Mouse (Mus musculus) liver, embryonic 13.5 days (tissue): ENCODE data around the gene Clcn6. TPM values are rescaled to one million over a fixed set of nuclear protein-coding genes. Genes with fewer than 3 reads are reported as not detected.

Experiments
- ATAC-seq: fragments of 200-750 bp; cut with Nextera tagmentation; 2 replicates; pipeline ENCODE4 v1.8.0; 2017; ENCODE audit warnings: low read depth, mild to moderate bottlenecking, moderate number of reproducible peaks, moderate library complexity
- DNase-seq: peaks from one replicate; pipeline ENCODE4 v3.0.0; 2022
- H3K27ac ChIP-seq: fragments of 300-500 bp; sonication (generic); 2 replicates; pipeline ENCODE4 v1.5.1; 2015; ENCODE audit warnings: moderate library complexity, mild to moderate bottlenecking, inconsistent platforms
- H3K27me3 ChIP-seq: fragments of 300-500 bp; sonication (generic); 2 replicates; pipeline ENCODE4 v1.6.1; 2015; ENCODE audit warnings: mild to moderate bottlenecking, inconsistent platforms
- H3K36me3 ChIP-seq: fragments of 300-500 bp; sonication (generic); 2 replicates; pipeline ENCODE4 v1.6.1; 2015; ENCODE audit warnings: mild to moderate bottlenecking, inconsistent platforms
- H3K4me1 ChIP-seq: fragments of 300-500 bp; sonication (generic); replicated peaks from 2 replicates; pipeline ENCODE4 v1.6.1; 2015; ENCODE audit warnings: inconsistent platforms
- H3K4me2 ChIP-seq: fragments of 300-500 bp; sonication (generic); 2 replicates; pipeline ENCODE4 v1.6.1; 2015; ENCODE audit warnings: inconsistent platforms, mild to moderate bottlenecking, moderate library complexity
- H3K4me3 ChIP-seq: fragments of 300-500 bp; sonication (generic); replicated peaks from 2 replicates; pipeline ENCODE4 v1.5.1; 2015; ENCODE audit warnings: mild to moderate bottlenecking, inconsistent platforms
- H3K9ac ChIP-seq: fragments of 300-500 bp; sonication (generic); 2 replicates; pipeline ENCODE4 v1.6.1; 2015; ENCODE audit warnings: mild to moderate bottlenecking, inconsistent platforms
- H3K9me3 ChIP-seq: fragments of 300-500 bp; sonication (generic); replicated peaks from 2 replicates; pipeline ENCODE4 v1.6.1; 2016; ENCODE audit warnings: inconsistent platforms
- WGBS: fragments of 180-500 bp; shearing (Covaris S2); methylation state at CpG from one replicate; pipeline ENCODE4 v1.1.7; 2015; ENCODE audit not compliant: insufficient replicate concordance; 5-methylcytosine and 5-hydroxymethylcytosine counted together
- polyA plus RNA-seq: library from polyadenylated mRNA; unstranded; fragments of >200 nt; fragmentation: Nextera tagmentation; extraction: Ambion mirVana; gene quantifications from 2 replicates; pipeline ENCODE4 v1.2.1, GENCODE M21; 2015

Gene Clcn6
- polyA plus RNA-seq, 1 experiment from 2014 or later, result 1.5 TPM

DNA sequence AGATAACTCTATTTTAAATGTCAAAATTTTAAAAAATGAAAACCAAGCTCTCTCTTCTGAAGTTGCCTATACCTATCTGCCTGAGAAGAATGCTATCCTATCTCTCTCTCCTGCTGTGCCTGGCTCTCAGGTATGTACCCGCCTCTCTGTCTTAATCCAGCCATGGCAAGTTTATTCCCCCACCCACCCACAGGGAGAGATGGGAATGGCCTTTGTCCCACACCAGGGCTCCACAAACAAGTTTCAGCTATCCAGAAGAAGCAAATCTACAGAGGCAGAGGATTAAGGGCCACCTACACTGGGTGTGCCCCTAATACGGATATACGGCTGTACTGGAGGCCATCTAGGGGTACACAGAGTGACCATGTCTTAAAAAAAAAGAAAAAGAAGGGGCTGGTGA, 3.2 kb downstream of the Clcn6 start:
- no peak overlapping the region for H3K9ac ChIP-seq
- H3K27ac ChIP-seq, result no peak overlapping the region
- ATAC-seq, result no peak
- peaks cover 3% of the 10 kb centered on the region; the same call in 1 of the 2 replicates for H3K36me3 ChIP-seq
- H3K4me2 ChIP-seq, result no peak overlapping the region
- H3K27me3 ChIP-seq, result no peaks in the 10 kb centered on the region
- H3K4me1 ChIP-seq, result peaks cover 33% of the 10 kb centered on the region
- no peak for DNase-seq
- no peaks in the 10 kb centered on the region for H3K9me3 ChIP-seq
- no peak overlapping the region for H3K4me3 ChIP-seq
- 78% methylated on average over 3 of the region's 3 CpGs for WGBS

GRCm38 (mm10) chr4:148033858-148034410, 4.7 kb downstream of the Clcn6 start:
- no peak for ATAC-seq
- Histone ChIP-seq H3K4me1 (peaks cover 19% of the 10 kb centered on the region), H3K27ac (no peak overlapping the region), H3K4me2 (no peak overlapping the region), H3K27me3 (no peaks in the 10 kb centered on the region), H3K9ac (no peak overlapping the region), H3K36me3 (peaks cover 10% of the 10 kb centered on the region), H3K4me3 (no peak overlapping the region), H3K9me3 (no peaks in the 10 kb centered on the region)
- WGBS, result 55% methylated on average over 7 of the region's 7 CpGs
- DNase-seq, result no peak

DNA sequence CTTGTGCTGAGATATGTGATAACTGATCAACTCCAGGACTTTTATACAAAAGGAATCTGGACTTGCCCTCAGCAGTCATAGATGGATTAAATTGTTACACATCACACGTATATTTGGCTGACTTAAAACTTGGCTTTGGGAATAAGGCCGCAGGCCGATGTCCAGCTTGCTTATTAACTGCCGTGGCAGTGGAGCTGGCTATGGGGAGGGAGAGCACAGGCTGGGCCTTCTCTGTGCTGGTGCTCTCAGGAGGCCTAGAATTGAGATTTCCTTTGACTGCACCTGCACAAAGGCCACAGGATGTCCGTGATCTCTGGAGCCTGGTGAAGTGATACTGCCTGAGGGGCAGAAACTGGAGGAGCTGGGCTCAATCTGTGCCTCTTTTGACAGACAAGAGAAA, 8.1 kb downstream of the Clcn6 start:
- Histone ChIP-seq H3K27me3 (no peaks in the 10 kb centered on the region), H3K4me2 (no peak overlapping the region), H3K4me3 (no peak overlapping the region), H3K9me3 (no peaks in the 10 kb centered on the region), H3K27ac (no peak overlapping the region), H3K9ac (no peak overlapping the region), H3K36me3 (peaks cover 30% of the 10 kb centered on the region), H3K4me1 (peaks cover 7% of the 10 kb centered on the region)
- ATAC-seq, result no peak
- DNase-seq, result no peak
- WGBS, result 87% methylated on average over 5 of the region's 5 CpGs

GRCm38 (mm10) chr4:148029297-148029696, 9.3 kb downstream of the Clcn6 start:
- Histone ChIP-seq H3K36me3 (peaks cover 31% of the 10 kb centered on the region), H3K27me3 (no peaks in the 10 kb centered on the region), H3K27ac (no peak overlapping the region), H3K4me3 (no peak overlapping the region), H3K4me2 (no peak overlapping the region), H3K9me3 (no peaks in the 10 kb centered on the region), H3K9ac (no peak overlapping the region), H3K4me1 (peaks cover 6% of the 10 kb centered on the region)
- WGBS, result 88% methylated on average over 7 of the region's 7 CpGs
- no peak for DNase-seq
- no peak for ATAC-seq

DNA sequence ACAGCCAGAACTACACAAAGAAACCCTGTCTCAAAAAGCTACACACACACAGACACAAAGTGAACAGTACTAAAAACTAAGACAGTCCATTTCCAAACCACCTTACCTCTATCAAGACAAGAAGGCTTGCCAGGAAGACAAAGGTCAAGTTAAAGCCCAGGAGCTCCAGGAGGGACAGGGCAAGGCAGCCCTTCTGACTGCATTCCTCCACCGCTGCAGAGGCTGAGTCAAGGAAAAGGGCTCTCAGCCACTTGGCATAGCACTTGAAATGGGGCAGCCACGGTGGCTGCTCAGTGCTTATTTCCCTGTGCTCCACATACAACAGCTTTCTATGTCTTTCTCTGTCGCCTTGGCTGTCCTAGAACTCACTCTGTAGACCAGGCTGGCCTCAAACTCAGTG, 14.6 kb downstream of the Clcn6 start:
- DNase-seq (no peak), ATAC-seq (no peak)
- Histone ChIP-seq H3K4me2 (no peak overlapping the region), H3K27ac (no peak overlapping the region), H3K27me3 (no peaks in the 10 kb centered on the region), H3K4me3 (no peak overlapping the region), H3K9ac (no peak overlapping the region), H3K4me1 (no peaks in the 10 kb centered on the region), H3K36me3 (peaks cover 72% of the 10 kb centered on the region), H3K9me3 (no peaks in the 10 kb centered on the region)
- WGBS, result 69% methylated on average over 3 of the region's 3 CpGs

- Histone ChIP-seq H3K27ac (no peak overlapping the region), H3K36me3 (peaks cover 89% of the 10 kb centered on the region), H3K4me1 (no peaks in the 10 kb centered on the region), H3K27me3 (no peaks in the 10 kb centered on the region), H3K4me3 (no peak overlapping the region), H3K9ac (no peak overlapping the region), H3K9me3 (no peaks in the 10 kb centered on the region), H3K4me2 (no peak overlapping the region)
- DNase-seq (no peak), ATAC-seq (no peak)
- 62% methylated on average over 2 of the region's 2 CpGs for WGBS
These were observed 20.2 kb downstream of the Clcn6 start for GRCm38 (mm10) chr4:148018410-148018809.

DNA sequence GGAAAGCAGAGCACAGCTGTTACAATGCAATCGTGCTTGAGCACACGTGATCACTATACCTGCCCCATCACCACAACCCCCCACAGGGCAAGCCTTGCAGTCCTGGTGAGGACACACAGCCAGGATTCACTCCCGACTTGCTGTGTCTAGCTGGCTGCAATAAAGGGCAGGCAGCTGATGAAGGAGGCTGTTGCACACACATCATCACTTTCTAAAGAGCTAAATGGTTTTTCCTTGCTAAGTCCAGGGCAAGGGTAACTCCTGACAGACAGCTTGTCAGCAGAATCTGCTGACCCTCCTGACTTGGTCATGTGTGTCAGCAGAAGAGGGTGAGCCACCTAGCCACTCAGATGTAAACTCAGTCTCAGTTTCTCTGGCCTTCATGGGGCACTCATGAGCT, 21.6 kb downstream of the Clcn6 start:
- H3K4me1 ChIP-seq, result no peaks in the 10 kb centered on the region
- no peak overlapping the region for H3K4me2 ChIP-seq
- no peak overlapping the region for H3K4me3 ChIP-seq
- peaks cover 89% of the 10 kb centered on the region for H3K36me3 ChIP-seq
- H3K9me3 ChIP-seq, result no peaks in the 10 kb centered on the region
- H3K27me3 ChIP-seq, result no peaks in the 10 kb centered on the region
- WGBS, result 63% methylated on average over 3 of the region's 3 CpGs
- H3K9ac ChIP-seq, result no peak overlapping the region
- ATAC-seq (no peak), DNase-seq (no peak)
- H3K27ac ChIP-seq, result no peak overlapping the region

DNA sequence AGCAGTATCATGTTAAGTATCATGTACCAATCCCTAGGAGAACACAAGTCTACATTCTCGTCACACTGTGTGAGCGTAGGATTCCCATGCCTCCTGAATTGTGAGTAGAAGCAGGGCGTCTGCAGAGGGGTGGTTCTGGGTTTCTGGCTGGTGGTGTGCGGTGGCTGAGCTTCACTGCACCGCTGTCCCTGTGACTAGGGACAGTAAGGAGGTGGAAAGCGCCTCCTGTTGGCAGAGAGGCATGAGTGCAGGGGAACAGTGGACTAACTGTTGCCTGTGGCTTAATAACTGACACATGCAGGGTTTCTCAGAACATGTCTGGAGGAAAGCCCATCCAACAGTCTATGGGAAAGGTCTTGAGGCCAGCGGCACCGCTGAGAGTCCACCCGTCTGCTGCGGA, 23.2 kb downstream of the Clcn6 start:
- Histone ChIP-seq H3K9ac (no peak overlapping the region), H3K9me3 (no peaks in the 10 kb centered on the region), H3K36me3 (peaks cover 93% of the 10 kb centered on the region), H3K27ac (no peak overlapping the region), H3K27me3 (no peaks in the 10 kb centered on the region), H3K4me2 (no peak overlapping the region), H3K4me3 (no peak overlapping the region), H3K4me1 (no peaks in the 10 kb centered on the region)
- 75% methylated on average over 10 of the region's 10 CpGs for WGBS
- no peak for ATAC-seq
- no peak for DNase-seq

GRCm38 (mm10) chr4:148012216-148012615, 26.4 kb downstream of the Clcn6 start:
- no peaks in the 10 kb centered on the region for H3K4me1 ChIP-seq
- no peak for DNase-seq
- H3K4me2 ChIP-seq, result no peak overlapping the region
- H3K36me3 ChIP-seq, result peaks cover 97% of the 10 kb centered on the region
- 81% methylated on average over 4 of the region's 4 CpGs for WGBS
- no peak for ATAC-seq
- H3K27ac ChIP-seq, result no peak overlapping the region
- H3K27me3 ChIP-seq, result no peaks in the 10 kb centered on the region
- H3K4me3 ChIP-seq, result no peak overlapping the region
- no peaks in the 10 kb centered on the region for H3K9me3 ChIP-seq
- no peak overlapping the region for H3K9ac ChIP-seq

DNA sequence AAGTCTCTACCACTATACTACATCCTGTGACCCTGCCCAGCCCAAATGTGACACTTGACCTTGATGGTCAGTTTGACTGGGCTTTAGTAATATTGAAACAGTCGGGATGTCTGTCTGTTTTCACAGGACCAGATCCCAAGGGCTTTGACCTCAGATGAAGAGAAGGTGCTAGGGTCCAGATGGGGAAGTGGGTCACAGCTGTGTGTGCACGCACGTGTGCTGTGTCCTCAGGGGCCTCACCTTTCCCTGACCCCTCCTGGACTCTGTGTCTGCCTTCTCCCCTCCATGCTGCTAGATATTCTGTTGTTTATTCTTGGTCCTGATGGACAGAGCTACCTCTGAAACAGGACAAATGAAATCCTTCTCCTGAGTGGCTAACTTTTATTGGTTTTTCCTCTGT, 27.3 kb downstream of the Clcn6 start:
- Histone ChIP-seq H3K27me3 (no peaks in the 10 kb centered on the region), H3K4me3 (no peak overlapping the region), H3K9me3 (no peaks in the 10 kb centered on the region), H3K4me1 (no peaks in the 10 kb centered on the region), H3K4me2 (no peak overlapping the region), H3K27ac (no peak overlapping the region), H3K36me3 (peaks cover 97% of the 10 kb centered on the region), H3K9ac (no peak overlapping the region)
- DNase-seq, result no peak
- no peak for ATAC-seq
- WGBS, result 62% methylated on average over 3 of the region's 3 CpGs

- Histone ChIP-seq H3K36me3 (peaks cover 97% of the 10 kb centered on the region), H3K9me3 (no peaks in the 10 kb centered on the region), H3K4me2 (no peak overlapping the region), H3K27me3 (no peaks in the 10 kb centered on the region), H3K4me1 (no peaks in the 10 kb centered on the region), H3K9ac (no peak overlapping the region), H3K4me3 (no peak overlapping the region), H3K27ac (no peak overlapping the region)
- no peak for ATAC-seq
- DNase-seq, result no peak
- 68% methylated on average over 2 of the region's 2 CpGs for WGBS
These were observed 29.0 kb downstream of the Clcn6 start for GRCm38 (mm10) chr4:148009641-148010040.

DNA sequence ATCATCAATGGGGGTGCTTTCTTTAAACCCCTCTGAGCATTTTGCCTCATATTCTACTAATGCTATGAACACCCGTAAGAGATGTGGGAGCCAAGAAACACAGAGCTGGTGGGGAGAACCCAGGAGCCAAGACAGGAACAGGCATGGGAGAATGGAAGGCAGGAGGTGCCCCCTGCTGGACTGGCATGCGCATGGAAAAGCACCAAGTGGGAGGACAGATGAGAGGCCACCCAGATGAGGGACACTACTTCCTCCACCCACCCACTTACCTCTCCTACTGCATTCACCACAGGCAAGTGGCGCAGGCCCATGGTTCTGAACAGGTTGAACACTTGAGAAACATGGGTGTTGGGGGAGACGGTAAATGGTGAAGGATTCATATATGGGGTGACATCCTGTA, 30.2 kb downstream of the Clcn6 start:
- 75% methylated on average over 4 of the region's 4 CpGs for WGBS
- ATAC-seq (no peak), DNase-seq (no peak)
- H3K27ac ChIP-seq, result no peak overlapping the region
- no peaks in the 10 kb centered on the region for H3K4me1 ChIP-seq
- peaks cover 85% of the 10 kb centered on the region for H3K36me3 ChIP-seq
- H3K4me3 ChIP-seq, result no peak overlapping the region
- no peaks in the 10 kb centered on the region for H3K27me3 ChIP-seq
- H3K9ac ChIP-seq, result no peak overlapping the region
- no peaks in the 10 kb centered on the region for H3K9me3 ChIP-seq
- H3K4me2 ChIP-seq, result no peak overlapping the region
